Mouse (Mus musculus) MEL (cell line): ENCODE measurements at regions not wholly inside any gene's neighbourhood (a gene's known extent, or its start where the extent isn't known, plus 50 kb on each side); places are given as distances from the start of the nearest gene placed in this dataset.

Source experiments
- DNase-seq: peaks from one replicate; pipeline ENCODE4 v3.0.0; 2011; ENCODE audit warnings: low read depth, low spot score
- H3K27ac ChIP-seq: 2 replicates; pipeline ENCODE4 v1.5.1; 2012; ENCODE audit warnings: low read depth, mild to moderate bottlenecking, control low read depth, low read length, moderate library complexity; ENCODE audit not compliant: control insufficient read depth
- H3K27me3 ChIP-seq, 2 experiments: fragments of 150-350 bp in 1 of 2; sonication (generic) in 1 of 2; 2 replicates each; pipeline ENCODE4 v1.6.1; 2012; ENCODE audit warnings: low read length in 2 of 2, mild to moderate bottlenecking in 2 of 2, improper control_type of control experiment in 1 of 2, moderate library complexity in 1 of 2; ENCODE audit not compliant: insufficient read depth in 2 of 2, control insufficient read depth in 1 of 2
- H3K36me3 ChIP-seq, 2 experiments: 2 replicates each; pipeline ENCODE4 v1.6.1; 2012 to 2014; ENCODE audit warnings: low read length in 2 of 2, improper control_type of control experiment in 1 of 2, inconsistent platforms in 1 of 2, mild to moderate bottlenecking in 1 of 2; ENCODE audit not compliant: insufficient read depth in 2 of 2, control insufficient read depth in 1 of 2
- H3K4me1 ChIP-seq, 2 experiments: fragments of 150-350 bp in 1 of 2; sonication (generic) in 1 of 2; 2 replicates each; pipeline ENCODE4 v1.6.1; 2012; ENCODE audit warnings: low read length in 2 of 2, improper control_type of control experiment in 1 of 2, mild to moderate bottlenecking in 1 of 2; ENCODE audit not compliant: insufficient read depth in 2 of 2, control insufficient read depth in 1 of 2
- H3K4me3 ChIP-seq, 2 experiments: fragments of 150-350 bp in 1 of 2; sonication (generic) in 1 of 2; 2 replicates each; pipeline ENCODE4 v1.5.1; 2012; ENCODE audit warnings: low read depth in 2 of 2, low read length in 2 of 2, mild to moderate bottlenecking in 2 of 2, moderate library complexity in 2 of 2, control low read depth in 1 of 2, improper control_type of control experiment in 1 of 2; ENCODE audit not compliant: control insufficient read depth in 1 of 2, insufficient read depth in 1 of 2
- H3K79me2 ChIP-seq: 2 replicates; pipeline ENCODE4 v1.6.1; 2012; ENCODE audit warnings: mild to moderate bottlenecking, low read length, moderate library complexity; ENCODE audit not compliant: control insufficient read depth, poor library complexity, insufficient read depth
- H3K9ac ChIP-seq: 2 replicates; pipeline ENCODE4 v1.6.1; 2012; ENCODE audit warnings: low read depth, mild to moderate bottlenecking, control low read depth, low read length, moderate library complexity; ENCODE audit not compliant: control insufficient read depth, poor library complexity, severe bottlenecking
- H3K9me3 ChIP-seq: fragments of 150-350 bp; sonication (generic); replicated peaks from 2 replicates; pipeline ENCODE4 v1.6.1; 2012; ENCODE audit warnings: mild to moderate bottlenecking, low read length, improper control_type of control experiment, moderate library complexity; ENCODE audit not compliant: insufficient read depth
- CTCF ChIP-seq, 3 experiments: IDR thresholded peaks in 2 of 3; conservative IDR thresholded peaks in 1 of 3; 2 replicates each; pipeline ENCODE4 v1.5.1; 2011 to 2012; ENCODE audit warnings: low read length in 3 of 3, low read depth in 2 of 3, mild to moderate bottlenecking in 2 of 3, improper control_type of control experiment in 1 of 3, inconsistent platforms in 1 of 3, mixed read lengths in 1 of 3, moderate library complexity in 1 of 3; ENCODE audit not compliant: control insufficient read depth in 1 of 3, insufficient read depth in 1 of 3, poor library complexity in 1 of 3, severe bottlenecking in 1 of 3
- E2F4 ChIP-seq: IDR thresholded peaks from 2 replicates; pipeline ENCODE4 v1.6.1; 2011; ENCODE audit warnings: low read depth, low read length, improper control_type of control experiment, borderline replicate concordance
- EP300 ChIP-seq, 2 experiments: IDR thresholded peaks; 2 replicates each; pipeline ENCODE4 v1.6.1; 2011; ENCODE audit warnings: improper control_type of control experiment in 2 of 2, low read length in 2 of 2, low read depth in 1 of 2, mild to moderate bottlenecking in 1 of 2
- ETS1 ChIP-seq: IDR thresholded peaks from 2 replicates; pipeline ENCODE4 v1.6.1; 2012; ENCODE audit warnings: low read depth, mild to moderate bottlenecking, inconsistent platforms, low read length, improper control_type of control experiment, moderate library complexity
- GABPA ChIP-seq: IDR thresholded peaks from 2 replicates; pipeline ENCODE4 v1.6.1; 2012; ENCODE audit warnings: low read depth, mild to moderate bottlenecking, inconsistent platforms, low read length, improper control_type of control experiment, moderate library complexity
- GATA1 ChIP-seq: IDR thresholded peaks from 2 replicates; pipeline ENCODE4 v1.6.1; 2011; ENCODE audit warnings: low read depth, low read length, improper control_type of control experiment
- HCFC1 ChIP-seq: IDR thresholded peaks from 2 replicates; pipeline ENCODE4 v1.6.1; 2012; ENCODE audit warnings: low read depth, mild to moderate bottlenecking, inconsistent platforms, low read length, improper control_type of control experiment, moderate library complexity
- JUND ChIP-seq: IDR thresholded peaks from 2 replicates; pipeline ENCODE4 v1.6.1; 2011; ENCODE audit warnings: low read depth, mild to moderate bottlenecking, improper control_type of control experiment, low read length
- KAT2A ChIP-seq: conservative IDR thresholded peaks from 2 replicates; pipeline ENCODE4 v1.6.1; 2012; ENCODE audit warnings: low read depth, low read length, improper control_type of control experiment, inconsistent platforms
- MAX ChIP-seq: IDR thresholded peaks from 2 replicates; pipeline ENCODE4 v1.6.1; 2011; ENCODE audit warnings: low read length, improper control_type of control experiment
- MAZ ChIP-seq: IDR thresholded peaks from 2 replicates; pipeline ENCODE4 v1.6.1; 2012; ENCODE audit warnings: low read depth, mild to moderate bottlenecking, inconsistent platforms, low read length, improper control_type of control experiment
- MEF2A ChIP-seq: IDR thresholded peaks from 2 replicates; pipeline ENCODE4 v1.6.1; 2014; ENCODE audit warnings: low read depth, mild to moderate bottlenecking, inconsistent platforms, low read length, improper control_type of control experiment; ENCODE audit not compliant: poor library complexity, insufficient replicate concordance, severe bottlenecking; ENCODE audit errors: extremely low read depth
- MXI1 ChIP-seq: IDR thresholded peaks from 2 replicates; pipeline ENCODE4 v1.6.1; 2011; ENCODE audit warnings: mild to moderate bottlenecking, low read depth, low read length, improper control_type of control experiment
- MYC ChIP-seq: IDR thresholded peaks from 2 replicates; pipeline ENCODE4 v1.6.1; 2011; ENCODE audit warnings: low read depth, mild to moderate bottlenecking, low read length, improper control_type of control experiment, moderate library complexity
- NRF1 ChIP-seq: IDR thresholded peaks from 2 replicates; pipeline ENCODE4 v1.6.1; 2014; ENCODE audit warnings: low read depth, mild to moderate bottlenecking, inconsistent platforms, low read length, improper control_type of control experiment, moderate library complexity; ENCODE audit not compliant: poor library complexity, insufficient read depth, severe bottlenecking
- POLR2A ChIP-seq, 2 experiments: IDR thresholded peaks; 2 replicates each; pipeline ENCODE4 v1.6.1; 2011 to 2012; ENCODE audit warnings: low read length in 2 of 2, mild to moderate bottlenecking in 2 of 2, control low read depth in 1 of 2, improper control_type of control experiment in 1 of 2, low read depth in 1 of 2, moderate library complexity in 1 of 2; ENCODE audit not compliant: control insufficient read depth in 1 of 2, insufficient read depth in 1 of 2, poor library complexity in 1 of 2
- POLR2AphosphoS5 ChIP-seq: IDR thresholded peaks from 2 replicates; pipeline ENCODE4 v1.6.1; 2012; ENCODE audit warnings: low read depth, borderline replicate concordance, mild to moderate bottlenecking, inconsistent platforms, low read length, moderate library complexity, mixed read lengths
- RAD21 ChIP-seq: IDR thresholded peaks from 2 replicates; pipeline ENCODE4 v1.6.1; 2011; ENCODE audit warnings: mild to moderate bottlenecking, low read depth, low read length, improper control_type of control experiment
- SMC3 ChIP-seq: IDR thresholded peaks from 2 replicates; pipeline ENCODE4 v1.6.1; 2011; ENCODE audit warnings: low read depth, low read length, improper control_type of control experiment
- TAL1 ChIP-seq: IDR thresholded peaks from 2 replicates; pipeline ENCODE4 v1.6.1; 2012; ENCODE audit warnings: mild to moderate bottlenecking, inconsistent platforms, low read length, moderate library complexity, mixed read lengths
- TCF12 ChIP-seq: IDR thresholded peaks from 2 replicates; pipeline ENCODE4 v1.6.1; 2014; ENCODE audit warnings: low read depth, mild to moderate bottlenecking, inconsistent platforms, low read length, improper control_type of control experiment, moderate library complexity
- UBTF ChIP-seq: IDR thresholded peaks from 2 replicates; pipeline ENCODE4 v1.6.1; 2012; ENCODE audit warnings: low read depth, mild to moderate bottlenecking, inconsistent platforms, low read length, improper control_type of control experiment, moderate library complexity, borderline replicate concordance; ENCODE audit not compliant: insufficient read depth
- USF2 ChIP-seq, 2 experiments: IDR thresholded peaks; 2 replicates each; pipeline ENCODE4 v1.6.1; 2011 to 2012; ENCODE audit warnings: improper control_type of control experiment in 2 of 2, low read length in 2 of 2, borderline replicate concordance in 1 of 2, inconsistent platforms in 1 of 2, low read depth in 1 of 2, mild to moderate bottlenecking in 1 of 2; ENCODE audit not compliant: insufficient read depth in 1 of 2
- ZC3H11A ChIP-seq: IDR thresholded peaks from 2 replicates; pipeline ENCODE4 v1.6.1; 2012; ENCODE audit warnings: low read depth, mild to moderate bottlenecking, inconsistent platforms, low read length, improper control_type of control experiment
- ZNF384 ChIP-seq: IDR thresholded peaks from 2 replicates; pipeline ENCODE4 v1.6.1; 2012; ENCODE audit warnings: low read depth, mild to moderate bottlenecking, inconsistent platforms, low read length, improper control_type of control experiment

DNA sequence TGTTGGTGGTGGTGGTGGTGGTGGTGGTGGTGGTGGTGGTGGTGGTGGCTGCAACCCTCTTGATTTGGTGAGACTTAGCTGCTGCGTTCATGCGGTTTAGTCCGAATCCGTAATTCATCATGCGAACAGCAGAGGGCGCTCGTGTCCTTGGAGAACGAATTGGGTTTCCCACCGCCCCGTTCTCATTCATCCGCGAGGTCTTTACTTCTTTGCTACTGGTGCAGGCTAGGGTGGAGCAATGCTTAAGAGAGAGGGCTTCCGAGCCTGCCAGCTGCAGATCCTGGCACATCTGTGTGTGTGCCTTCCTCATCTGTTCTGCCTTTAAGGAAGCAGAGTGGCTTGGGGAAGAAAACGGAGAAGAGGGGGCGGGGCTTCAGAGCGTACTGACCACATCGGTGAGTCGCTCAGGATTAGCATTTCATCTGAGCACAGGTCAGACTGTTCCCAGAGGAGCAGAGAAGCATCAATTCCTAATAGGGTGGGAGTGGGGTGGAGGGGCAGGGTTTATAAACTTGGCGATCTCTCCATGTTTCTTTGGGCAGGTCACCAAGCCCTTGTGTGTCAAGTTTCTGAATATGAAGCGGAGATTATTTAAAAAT, 111.7 kb upstream of the 1700012A03Rik start:
- H3K27ac ChIP-seq, result no peak overlapping the region
- H3K36me3 ChIP-seq, result no peaks in the 10 kb centered on the region
- no peaks in the 10 kb centered on the region for H3K27me3 ChIP-seq
- TF ChIP-seq RAD21 (peak; percentile 68), MAX (no peak), TCF12 (no peak), POLR2AphosphoS5 (no peak), ETS1 (no peak), UBTF (no peak), NRF1 (no peak), CTCF (IDR thresholded peaks at IDR 0.05 in 2 of 3, conservative IDR thresholded peaks at IDR 0.05 in 1 of 3; ENCODE audit: control insufficient read depth in 1 of 3, insufficient read depth in 1 of 3, low read depth in 2 of 3, low read length in 3 of 3, poor library complexity in 1 of 3, severe bottlenecking in 1 of 3) (peak; percentile 51 to 86 (median 70)), MEF2A (no peak), KAT2A (no peak), USF2 (IDR thresholded peaks at IDR 0.05; ENCODE audit: borderline replicate concordance in 1 of 2, insufficient read depth in 1 of 2, low read depth in 1 of 2, low read length in 2 of 2) (no peak), MAZ (no peak), JUND (no peak), E2F4 (no peak), GABPA (no peak), HCFC1 (no peak), MYC (no peak), ZNF384 (no peak), EP300 (IDR thresholded peaks at IDR 0.05; ENCODE audit: low read depth in 1 of 2, low read length in 2 of 2) (no peak), ZC3H11A (peak; percentile 43), TAL1 (no peak), GATA1 (no peak), SMC3 (peak; percentile 68), MXI1 (no peak), POLR2A (IDR thresholded peaks at IDR 0.05; ENCODE audit: control insufficient read depth in 1 of 2, insufficient read depth in 1 of 2, low read depth in 1 of 2, low read length in 2 of 2, poor library complexity in 1 of 2) (no peak)
- DNase-seq, result peak; percentile 57
- no peak overlapping the region for H3K4me3 ChIP-seq
- no peaks in the 10 kb centered on the region for H3K79me2 ChIP-seq
- no peak overlapping the region for H3K9ac ChIP-seq
- no peaks in the 10 kb centered on the region for H3K4me1 ChIP-seq
- no peaks in the 10 kb centered on the region for H3K9me3 ChIP-seq
